Mouse (Mus musculus) thymus, postnatal 36 days (tissue): ENCODE data around the gene 1700031F05Rik.
"Not testable (repeated sequence)": the region's sequence is repeated elsewhere in the genome, so short reads cannot be mapped to it uniquely, and the experiment has no call there.

ENCODE experiments used
- DNase-seq, 2 experiments: peaks; one replicate each; pipeline ENCODE4 v3.0.0; 2022; ENCODE audit warnings: mixed read lengths in 2 of 2

1700031F05Rik gene

DNA sequence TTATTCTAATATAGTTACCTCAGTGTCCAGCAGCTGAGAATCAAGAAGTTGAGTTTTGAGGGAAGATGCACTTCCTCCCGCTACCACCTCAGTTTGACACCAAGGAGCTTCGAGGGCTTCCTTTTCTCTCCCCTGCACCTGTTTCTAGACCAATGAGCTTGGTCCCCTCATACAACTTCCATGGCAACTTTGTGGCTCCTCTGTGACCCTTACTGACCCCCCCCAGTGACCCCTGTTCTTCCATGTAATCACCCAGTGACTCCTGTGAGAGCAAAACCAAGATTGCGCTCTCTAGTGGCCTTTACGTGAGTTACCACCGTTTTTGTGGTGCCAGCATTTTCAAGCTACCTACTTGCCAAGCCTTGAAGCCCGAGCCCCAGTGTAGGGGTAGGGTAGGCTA is at the start of gene 1700031F05Rik:
Gene 1700031F05Rik, minus strand, starts transcription at position 101 of the 400 bp plus-strand sequence.
- no peak for DNase-seq

DNA sequence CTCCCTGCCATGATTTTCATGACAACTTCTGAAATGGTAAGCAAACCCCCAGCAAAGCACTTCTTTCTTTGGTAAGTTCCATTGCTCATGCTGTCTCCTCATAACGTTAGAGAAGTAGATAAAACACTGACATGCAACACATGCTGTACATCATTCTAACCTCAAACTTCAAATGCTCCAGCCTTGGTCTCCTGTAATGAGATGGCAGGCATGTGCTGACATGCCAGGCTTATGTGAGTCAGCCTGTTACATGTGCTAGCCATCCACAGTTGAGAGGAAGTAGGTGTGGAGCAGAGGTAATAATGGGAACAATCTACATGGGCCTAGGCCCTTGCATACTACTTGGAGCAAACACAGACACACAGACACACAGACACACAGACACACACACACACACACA is 47.1 kb upstream of the 1700031F05Rik start:
- DNase-seq, result not testable (repeated sequence)

GRCm38 (mm10) chrX:102908587-102908986 is 40.8 kb upstream of the 1700031F05Rik start, which contains the start of the genes Dmrtc1a and 1700011M02Rik:
Gene Dmrtc1a, minus strand, starts transcription at chrX:102908687.
Gene 1700011M02Rik, plus strand, starts transcription at chrX:102908905.
- DNase-seq, result not testable (repeated sequence)

DNA sequence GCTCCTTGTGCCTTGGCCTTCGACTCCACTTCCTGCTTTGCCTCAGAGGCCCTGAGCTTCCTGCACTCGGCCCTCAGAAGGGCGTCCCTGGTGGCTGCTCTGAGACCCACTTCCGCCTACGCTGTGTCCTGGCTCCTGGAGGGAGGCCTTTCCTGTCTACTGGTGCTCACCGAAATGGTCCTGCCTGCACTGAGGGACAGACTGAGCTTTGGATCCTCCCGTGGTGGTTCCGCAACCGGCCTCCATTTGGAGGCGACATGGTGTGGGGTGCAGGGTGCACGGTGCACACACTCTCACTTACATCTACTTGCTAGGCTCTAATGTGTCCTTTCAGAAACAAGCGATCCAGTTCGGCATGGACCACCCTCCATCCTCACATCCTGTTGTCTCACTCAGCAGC is 13.3 kb downstream of the 1700031F05Rik start, which contains the start of gene Dmrtc1c2:
Gene Dmrtc1c2, minus strand, starts transcription at position 101 of the 400 bp plus-strand sequence.
- DNase-seq, result not testable (repeated sequence)

- DNase-seq, result no peak
Observed at GRCm38 (mm10) chrX:102812311-102812710, 55.5 kb downstream of the 1700031F05Rik start.
